Mouse (Mus musculus): Measurements from ENCODE around the gene Btd. TPM values are rescaled to one million over a fixed set of nuclear protein-coding genes. Genes with fewer than 3 reads are reported as not detected.

The Btd gene
- polyA plus RNA-seq, 2 experiments: 7.6 to 8.8 TPM

DNA sequence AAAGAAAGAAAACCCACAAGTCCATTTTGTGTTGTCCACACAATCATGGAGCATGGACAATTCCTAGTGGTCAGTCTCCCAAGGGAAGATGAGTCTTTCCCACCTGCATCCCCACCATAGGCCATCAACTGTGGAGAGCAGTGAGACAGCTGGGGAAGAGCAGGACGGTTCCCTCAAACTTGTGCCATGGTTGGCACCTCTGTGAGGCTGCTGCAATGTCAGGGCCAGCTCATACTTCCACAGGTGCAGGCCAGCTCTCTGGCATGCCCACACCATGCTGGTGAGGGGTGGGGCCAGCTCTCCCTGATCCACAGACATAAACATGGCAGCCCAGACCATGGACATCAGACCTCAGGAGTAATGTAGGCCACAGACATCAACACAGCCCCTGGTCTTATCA lies 45.4 kb downstream of the Btd start:
- Histone ChIP-seq H3K36me3 (replicated peaks; ENCODE audit: control insufficient read depth, insufficient read depth, low read depth) (no peaks in the 10 kb centered on the region), H3K27ac (no peak overlapping the region), H3K4me1 (replicated peaks; ENCODE audit: control insufficient read depth in 2 of 2, insufficient read depth in 2 of 2, low read length in 1 of 2) (peaks cover 0 to 16% of the 10 kb centered on the region in 2 experiments; a peak in 2 of 4 replicates), H3K27me3 (ENCODE audit: control insufficient read depth, insufficient read depth, low read length) (no peaks in the 10 kb centered on the region), H3K9ac (replicated peaks) (no peak overlapping the region), H3K4me3 (ENCODE audit: insufficient read depth in 1 of 2, low read depth in 2 of 2, low read length in 2 of 2) (no peak overlapping the region), H3K9me3 (ENCODE audit: control insufficient read depth, low read length) (no peaks in the 10 kb centered on the region), H3K4me2 (ENCODE audit: low read depth) (no peak overlapping the region)
- DNase-seq (ENCODE audit: low read depth in 3 of 3, low spot score in 3 of 3) (no peak), ATAC-seq (ENCODE audit: insufficient read depth) (no peak)
- WGBS (ENCODE audit: insufficient replicate concordance): 59% methylated on average over 1 of the region's 1 CpGs
- TF ChIP-seq CTCF (IDR thresholded peaks at IDR 0.05; ENCODE audit: low read depth) (no peak), EP300 (IDR thresholded peaks at IDR 0.05; ENCODE audit: low read depth) (no peak)

DNA sequence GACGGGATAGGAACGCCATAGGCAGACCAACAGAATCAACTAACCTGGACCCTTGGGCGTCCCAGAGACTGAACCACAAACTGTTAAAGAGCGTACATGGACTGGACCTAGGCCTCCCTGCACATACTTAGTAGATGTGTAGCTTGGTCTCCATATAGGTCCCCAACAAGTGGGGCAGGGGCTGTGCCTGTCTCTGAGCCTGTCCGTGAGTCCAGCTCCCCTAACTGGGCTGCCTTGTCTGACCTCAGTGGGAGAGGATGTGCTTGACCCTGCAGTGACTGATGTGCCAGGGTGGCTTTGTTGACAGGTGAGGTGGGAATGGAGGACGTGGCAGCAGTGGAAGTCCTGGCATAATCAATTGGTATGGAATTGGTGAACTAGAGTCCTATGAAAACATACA lies 51.7 kb downstream of the Btd start:
- H3K4me3 ChIP-seq (ENCODE audit: insufficient read depth in 1 of 2, low read depth in 2 of 2, low read length in 2 of 2): no peak overlapping the region
- no peaks in the 10 kb centered on the region for H3K27me3 ChIP-seq (ENCODE audit: control insufficient read depth, insufficient read depth, low read length)
- no peak overlapping the region for H3K9ac ChIP-seq (replicated peaks)
- H3K9me3 ChIP-seq (ENCODE audit: control insufficient read depth, low read length): no peaks in the 10 kb centered on the region
- H3K27ac ChIP-seq: no peak overlapping the region
- DNase-seq (ENCODE audit: low read depth in 3 of 3, low spot score in 3 of 3) (no peak), ATAC-seq (ENCODE audit: insufficient read depth) (no peak)
- 72% methylated on average over 6 of the region's 6 CpGs for WGBS (ENCODE audit: insufficient replicate concordance)
- TF ChIP-seq EP300 (IDR thresholded peaks at IDR 0.05; ENCODE audit: low read depth) (no peak), CTCF (IDR thresholded peaks at IDR 0.05; ENCODE audit: low read depth) (no peak)
- no peak overlapping the region for H3K4me2 ChIP-seq (ENCODE audit: low read depth)
- no peaks in the 10 kb centered on the region for H3K36me3 ChIP-seq (replicated peaks; ENCODE audit: control insufficient read depth, insufficient read depth, low read depth)
- 0 out of 4 replicates have a peak, but pooled peaks cover 0 to 2% of the 10 kb centered on the region in 2 experiments for H3K4me1 ChIP-seq (replicated peaks; ENCODE audit: control insufficient read depth in 2 of 2, insufficient read depth in 2 of 2, low read length in 1 of 2)

DNA sequence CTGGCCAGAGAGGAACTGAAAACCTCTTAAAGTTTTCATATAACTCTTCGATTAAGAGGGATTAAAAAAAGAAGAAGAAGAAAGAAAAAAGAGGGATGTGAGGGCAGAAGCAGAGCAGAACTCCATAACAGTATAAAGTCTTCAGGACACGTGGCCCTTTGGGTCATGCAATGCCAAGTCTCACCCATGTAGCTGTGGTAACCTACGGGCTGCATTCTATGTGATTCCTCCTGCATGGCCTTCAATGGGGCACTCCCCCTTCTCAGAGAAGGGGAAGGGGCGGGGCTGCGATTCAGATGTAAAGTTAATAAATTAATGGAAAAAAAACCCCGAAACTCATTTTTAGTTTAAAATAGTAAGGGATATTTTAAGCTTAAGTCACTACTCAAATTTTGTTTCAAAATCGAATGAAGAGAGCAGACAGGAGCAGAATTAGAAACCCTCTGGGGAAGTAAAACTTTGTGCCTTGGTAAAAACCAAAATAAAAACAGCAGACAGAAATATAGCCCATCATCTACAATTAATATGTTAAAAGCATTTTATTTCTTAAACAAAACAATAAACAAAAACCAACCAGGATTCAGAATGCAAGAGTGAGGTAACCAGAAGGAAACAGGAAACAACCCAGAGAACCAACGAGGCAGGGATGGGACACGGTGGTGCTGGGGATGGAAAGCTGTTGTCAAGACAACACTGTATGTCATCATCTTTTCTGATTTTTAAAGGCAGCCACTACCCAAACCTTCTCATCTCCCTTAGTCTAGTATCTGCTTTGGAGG lies 55.6 kb downstream of the Btd start:
- H3K9ac ChIP-seq (replicated peaks): no peak overlapping the region
- WGBS (ENCODE audit: insufficient replicate concordance): 67% methylated on average over 9 of the region's 9 CpGs
- DNase-seq (ENCODE audit: low read depth in 3 of 3, low spot score in 3 of 3) (no peak), ATAC-seq (ENCODE audit: insufficient read depth) (no peak)
- no peak for TF ChIP-seq EP300 (IDR thresholded peaks at IDR 0.05; ENCODE audit: low read depth)
- no peak for TF ChIP-seq CTCF (IDR thresholded peaks at IDR 0.05; ENCODE audit: low read depth)
- no peak overlapping the region for H3K4me3 ChIP-seq (ENCODE audit: insufficient read depth in 1 of 2, low read depth in 2 of 2, low read length in 2 of 2)
- H3K4me1 ChIP-seq (replicated peaks; ENCODE audit: control insufficient read depth in 2 of 2, insufficient read depth in 2 of 2, low read length in 1 of 2): no peaks in the 10 kb centered on the region
- H3K27ac ChIP-seq: no peak overlapping the region
- H3K36me3 ChIP-seq (replicated peaks; ENCODE audit: control insufficient read depth, insufficient read depth, low read depth): no peaks in the 10 kb centered on the region; the same call in none of the 2 replicates
- no peaks in the 10 kb centered on the region for H3K9me3 ChIP-seq (ENCODE audit: control insufficient read depth, low read length)
- no peaks in the 10 kb centered on the region for H3K27me3 ChIP-seq (ENCODE audit: control insufficient read depth, insufficient read depth, low read length)
- no peak overlapping the region for H3K4me2 ChIP-seq (ENCODE audit: low read depth)

DNA sequence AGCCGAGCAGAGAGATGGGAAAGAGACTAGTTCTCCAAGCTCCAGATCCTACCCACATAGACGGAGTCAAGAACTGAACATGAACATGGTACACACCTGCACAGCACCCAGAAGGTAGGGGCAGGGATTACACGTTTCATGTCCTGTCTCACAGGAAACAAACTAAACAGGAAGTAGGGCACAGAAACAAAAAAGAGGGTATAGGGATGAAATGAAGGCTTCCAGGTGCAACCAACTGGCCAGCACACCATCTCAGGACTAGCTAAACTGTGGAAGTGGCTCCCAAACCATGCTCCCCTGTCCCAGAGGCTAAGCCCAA lies 56.1 kb downstream of the Btd start:
- Histone ChIP-seq H3K36me3 (replicated peaks; ENCODE audit: control insufficient read depth, insufficient read depth, low read depth) (no peaks in the 10 kb centered on the region; the same call in none of the 2 replicates), H3K4me3 (ENCODE audit: insufficient read depth in 1 of 2, low read depth in 2 of 2, low read length in 2 of 2) (no peak overlapping the region), H3K27me3 (ENCODE audit: control insufficient read depth, insufficient read depth, low read length) (no peaks in the 10 kb centered on the region), H3K27ac (no peak overlapping the region), H3K9me3 (ENCODE audit: control insufficient read depth, low read length) (no peaks in the 10 kb centered on the region), H3K9ac (replicated peaks) (no peak overlapping the region), H3K4me1 (replicated peaks; ENCODE audit: control insufficient read depth in 2 of 2, insufficient read depth in 2 of 2, low read length in 1 of 2) (no peaks in the 10 kb centered on the region), H3K4me2 (ENCODE audit: low read depth) (no peak overlapping the region)
- no peak for ATAC-seq (ENCODE audit: insufficient read depth)
- TF ChIP-seq EP300 (IDR thresholded peaks at IDR 0.05; ENCODE audit: low read depth): no peak
- TF ChIP-seq CTCF (IDR thresholded peaks at IDR 0.05; ENCODE audit: low read depth): no peak
- WGBS (ENCODE audit: insufficient replicate concordance): 68% methylated on average over 3 of the region's 3 CpGs
- no peak for DNase-seq (ENCODE audit: low read depth in 3 of 3, low spot score in 3 of 3)

DNA sequence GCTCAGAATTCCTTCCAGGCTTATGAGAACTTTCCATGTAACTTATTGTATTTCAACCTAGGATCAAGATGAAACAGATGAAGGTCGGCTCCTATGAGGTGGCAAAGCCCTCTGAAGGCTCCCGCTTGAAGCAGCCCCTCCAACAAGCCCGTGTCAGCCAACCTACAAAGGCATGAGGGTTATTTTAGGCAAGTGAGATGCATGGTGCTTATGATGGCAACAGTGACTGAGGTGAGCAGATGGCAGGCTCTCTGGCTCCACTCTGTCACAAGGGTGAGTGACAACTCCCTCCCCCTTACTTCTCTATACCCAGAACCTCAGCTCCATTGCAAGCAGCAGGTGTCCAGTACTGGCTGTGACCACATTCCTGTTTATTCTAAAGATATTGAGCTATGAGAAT lies 56.5 kb downstream of the Btd start:
- Histone ChIP-seq H3K27ac (no peak overlapping the region), H3K4me2 (ENCODE audit: low read depth) (no peak overlapping the region), H3K4me1 (replicated peaks; ENCODE audit: control insufficient read depth in 2 of 2, insufficient read depth in 2 of 2, low read length in 1 of 2) (no peaks in the 10 kb centered on the region), H3K4me3 (ENCODE audit: insufficient read depth in 1 of 2, low read depth in 2 of 2, low read length in 2 of 2) (no peak overlapping the region), H3K27me3 (ENCODE audit: control insufficient read depth, insufficient read depth, low read length) (no peaks in the 10 kb centered on the region), H3K9ac (replicated peaks) (no peak overlapping the region), H3K9me3 (ENCODE audit: control insufficient read depth, low read length) (no peaks in the 10 kb centered on the region), H3K36me3 (replicated peaks; ENCODE audit: control insufficient read depth, insufficient read depth, low read depth) (no peaks in the 10 kb centered on the region; the same call in none of the 2 replicates)
- ATAC-seq (ENCODE audit: insufficient read depth) (no peak), DNase-seq (ENCODE audit: low read depth in 3 of 3, low spot score in 3 of 3) (no peak)
- TF ChIP-seq CTCF (IDR thresholded peaks at IDR 0.05; ENCODE audit: low read depth) (no peak), EP300 (IDR thresholded peaks at IDR 0.05; ENCODE audit: low read depth) (no peak)
- 68% methylated on average over 3 of the region's 3 CpGs for WGBS (ENCODE audit: insufficient replicate concordance)
